Mouse (Mus musculus) hindbrain, embryonic 13.5 days (tissue): Measurements from ENCODE around the gene Slc6a8. TPM values are rescaled to one million over a fixed set of nuclear protein-coding genes. Genes with fewer than 3 reads are reported as not detected.

ENCODE experiments used
- ATAC-seq: fragments of 200-750 bp; cut with Nextera tagmentation; 2 replicates; pipeline ENCODE4 v1.8.0; 2017; ENCODE audit warnings: moderate TSS enrichment; ENCODE audit not compliant: low FRiP score
- H3K27ac ChIP-seq: fragments of 300-500 bp; sonication (generic); 2 replicates; pipeline ENCODE4 v1.5.1; 2015; ENCODE audit warnings: inconsistent platforms, mild to moderate bottlenecking, moderate library complexity
- H3K27me3 ChIP-seq: fragments of 300-500 bp; sonication (generic); 2 replicates; pipeline ENCODE4 v1.6.1; 2015; ENCODE audit warnings: mild to moderate bottlenecking, inconsistent platforms
- H3K36me3 ChIP-seq: fragments of 300-500 bp; sonication (generic); 2 replicates; pipeline ENCODE4 v1.6.1; 2015; ENCODE audit warnings: mild to moderate bottlenecking, inconsistent platforms
- H3K4me1 ChIP-seq: fragments of 300-500 bp; sonication (generic); replicated peaks from 2 replicates; pipeline ENCODE4 v1.6.1; 2015; ENCODE audit warnings: inconsistent platforms
- H3K4me2 ChIP-seq: fragments of 300-500 bp; sonication (generic); 2 replicates; pipeline ENCODE4 v1.6.1; 2015; ENCODE audit warnings: inconsistent platforms, mild to moderate bottlenecking, moderate library complexity
- H3K4me3 ChIP-seq: fragments of 300-500 bp; sonication (generic); 2 replicates; pipeline ENCODE4 v1.5.1; 2015; ENCODE audit warnings: mild to moderate bottlenecking, inconsistent platforms
- H3K9ac ChIP-seq: fragments of 300-500 bp; sonication (generic); 2 replicates; pipeline ENCODE4 v1.6.1; 2015; ENCODE audit warnings: mild to moderate bottlenecking, inconsistent platforms
- H3K9me3 ChIP-seq: fragments of 300-500 bp; sonication (generic); 2 replicates; pipeline ENCODE4 v1.6.1; 2016; ENCODE audit warnings: inconsistent platforms
- WGBS: fragments of 180-500 bp; shearing (Covaris S2); methylation state at CpG from one replicate; pipeline ENCODE4 v1.1.7; 2015; 5-methylcytosine and 5-hydroxymethylcytosine counted together
- polyA plus RNA-seq: library from polyadenylated mRNA; unstranded; fragments of >200 nt; fragmentation: Nextera tagmentation; extraction: Ambion mirVana; gene quantifications from 2 replicates; pipeline ENCODE4 v1.2.1, GENCODE M21; 2015

The Slc6a8 gene
- polyA plus RNA-seq, result 7.0 and 7.3 TPM in 2 replicates

GRCm38 (mm10) chrX:73672879-73673618, at the start of gene Slc6a8:
Gene Slc6a8, plus strand, starts transcription at chrX:73673150.
- peak within 1 kb of the TSS; percentile 69 for H3K4me2 ChIP-seq
- H3K4me3 ChIP-seq, result peak within 1 kb of the TSS; percentile 60
- no peaks in the 10 kb centered on the region for H3K27me3 ChIP-seq
- peak within 1 kb of the TSS; percentile 87 for H3K9ac ChIP-seq
- ATAC-seq, result peak; percentile 79
- H3K9me3 ChIP-seq, result no peaks in the 10 kb centered on the region
- H3K27ac ChIP-seq, result peak within 1 kb of the TSS; percentile 75
- WGBS, result 10% methylated on average over 19 of the region's 72 CpGs
- peaks cover 24% of the 10 kb centered on the region for H3K4me1 ChIP-seq
- H3K36me3 ChIP-seq, result peaks cover 13% of the 10 kb centered on the region

DNA sequence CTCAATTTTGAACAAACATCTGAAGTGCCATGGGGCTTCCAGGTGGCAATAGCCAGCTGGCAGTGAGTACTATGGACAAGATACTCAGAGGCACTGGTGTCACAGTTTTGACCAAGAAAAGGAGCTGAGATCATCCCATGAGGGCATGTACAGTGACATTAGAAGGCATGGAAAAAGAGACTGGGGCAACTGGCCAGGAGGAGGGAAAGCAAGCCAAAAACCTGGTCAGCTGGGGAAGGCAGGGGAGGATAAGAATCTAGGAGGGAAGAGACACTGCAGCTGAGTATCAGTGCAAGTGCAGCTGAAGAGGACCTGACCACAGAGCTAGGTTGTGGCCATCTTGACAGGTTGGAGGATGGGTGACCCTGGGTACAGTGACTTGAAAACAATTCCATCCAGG, 46.0 kb upstream of the Slc6a8 start:
- no peak overlapping the region for H3K27ac ChIP-seq
- no peak overlapping the region for H3K4me3 ChIP-seq
- no peak for ATAC-seq
- no peaks in the 10 kb centered on the region for H3K4me1 ChIP-seq
- no peak overlapping the region for H3K9ac ChIP-seq
- H3K27me3 ChIP-seq, result 0 out of 2 replicates have a peak, but pooled peaks cover 5% of the 10 kb centered on the region
- H3K9me3 ChIP-seq, result no peaks in the 10 kb centered on the region
- no peaks in the 10 kb centered on the region for H3K36me3 ChIP-seq
- H3K4me2 ChIP-seq, result no peak overlapping the region

DNA sequence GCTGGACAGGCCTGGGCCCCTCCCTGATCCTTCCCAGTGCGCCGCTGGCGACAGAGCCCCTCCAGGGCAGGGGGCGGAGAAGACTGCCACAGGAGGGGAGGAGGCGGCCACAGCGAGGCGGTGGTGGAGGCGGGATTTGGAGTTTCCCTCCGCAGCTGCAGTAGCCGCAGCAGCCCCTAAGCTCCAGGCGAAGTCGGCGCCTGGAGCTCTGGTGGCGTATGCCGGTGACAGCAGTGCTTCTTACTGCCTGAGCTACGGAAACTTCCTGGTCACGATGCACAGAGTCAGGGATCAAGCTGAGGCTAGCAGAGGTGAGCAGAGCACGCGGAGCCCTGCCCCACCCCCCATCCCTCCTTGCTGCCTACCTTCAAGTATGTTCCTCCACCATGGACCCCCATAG, 37.5 kb upstream of the Slc6a8 start:
- peak overlapping the region; percentile 19; the same call in 1 of the 2 replicates for H3K4me3 ChIP-seq

GRCm38 (mm10) chrX:73637415-73637814, 35.5 kb upstream of the Slc6a8 start:
- H3K4me1 ChIP-seq, result peaks cover 19% of the 10 kb centered on the region
- H3K4me2 ChIP-seq, result peak overlapping the region; percentile 61
- H3K9ac ChIP-seq, result peak overlapping the region; percentile 46; the same call in 1 of the 2 replicates
- ATAC-seq, result no peak; the same call in 1 of the 2 replicates
- 11% methylated on average over 16 of the region's 19 CpGs for WGBS
- H3K36me3 ChIP-seq, result no peaks in the 10 kb centered on the region
- H3K27ac ChIP-seq, result no peak overlapping the region
- no peaks in the 10 kb centered on the region for H3K9me3 ChIP-seq
- peak overlapping the region; percentile 37 for H3K4me3 ChIP-seq
- H3K27me3 ChIP-seq, result peaks cover 86% of the 10 kb centered on the region

More for the DNA sequence above, 37.5 kb upstream of the Slc6a8 start:
- Histone ChIP-seq H3K4me1 (peaks cover 19% of the 10 kb centered on the region), H3K9me3 (no peaks in the 10 kb centered on the region), H3K4me2 (peak overlapping the region; percentile 42), H3K9ac (no peak overlapping the region), H3K27me3 (peaks cover 74% of the 10 kb centered on the region), H3K27ac (no peak overlapping the region), H3K36me3 (no peaks in the 10 kb centered on the region)
- WGBS, result 13% methylated on average over 13 of the region's 19 CpGs
- no peak for ATAC-seq

- H3K9ac ChIP-seq, result peak within 1 kb of the TSS; percentile 43; the same call in 1 of the 2 replicates
- 17% methylated on average over 24 of the region's 28 CpGs for WGBS
- H3K27ac ChIP-seq, result no peak within 1 kb of the TSS
- no peaks in the 10 kb centered on the region for H3K36me3 ChIP-seq
- peaks cover 19% of the 10 kb centered on the region for H3K4me1 ChIP-seq
- H3K4me3 ChIP-seq, result peak within 1 kb of the TSS; percentile 33
- H3K9me3 ChIP-seq, result no peaks in the 10 kb centered on the region
- peak; percentile 73 for ATAC-seq
- peaks cover 77% of the 10 kb centered on the region for H3K27me3 ChIP-seq
- peak within 1 kb of the TSS; percentile 54 for H3K4me2 ChIP-seq
Observed at GRCm38 (mm10) chrX:73639255-73639675, 33.7 kb upstream of the Slc6a8 start, which contains the start of gene Dusp9. Gene Dusp9, plus strand, starts transcription at chrX:73639419.

DNA sequence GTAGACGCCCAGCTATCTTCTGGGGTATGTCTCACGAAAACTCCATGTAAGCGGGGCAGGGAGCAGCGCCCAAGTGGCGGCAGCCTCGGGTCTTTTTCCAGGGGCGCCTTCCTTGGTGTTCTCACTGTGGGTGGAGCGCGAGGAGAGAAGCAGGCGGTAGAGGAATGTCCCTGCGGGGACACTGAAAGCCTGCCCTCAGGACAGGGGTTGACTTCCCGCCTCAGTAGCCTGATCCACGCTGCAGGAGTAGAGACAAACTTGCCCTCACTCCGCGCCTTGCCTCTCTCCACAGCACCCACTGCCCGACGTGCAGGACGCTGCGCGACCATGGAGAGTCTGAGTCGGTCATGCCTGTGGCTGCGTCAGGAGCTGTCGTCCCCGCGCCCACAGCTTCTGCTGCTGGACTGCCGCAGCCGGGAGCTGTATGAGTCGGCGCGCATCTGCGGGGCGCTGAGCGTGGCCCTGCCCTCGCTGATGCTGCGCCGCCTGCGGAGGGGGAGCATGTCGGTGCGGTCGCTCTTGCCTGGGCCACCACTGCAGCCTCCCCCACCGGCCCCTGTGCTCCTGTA, 33.0 kb upstream of the Slc6a8 start:
- peaks cover 19% of the 10 kb centered on the region for H3K4me1 ChIP-seq
- 23% methylated on average over 40 of the region's 41 CpGs for WGBS
- peaks cover 70% of the 10 kb centered on the region for H3K27me3 ChIP-seq
- H3K9ac ChIP-seq, result peak overlapping the region; percentile 29; the same call in 1 of the 2 replicates
- no peaks in the 10 kb centered on the region for H3K9me3 ChIP-seq
- no peak overlapping the region for H3K27ac ChIP-seq
- peak; percentile 29; the same call in 1 of the 2 replicates for ATAC-seq
- no peaks in the 10 kb centered on the region for H3K36me3 ChIP-seq
- peak overlapping the region; percentile 33 for H3K4me3 ChIP-seq
- peak overlapping the region; percentile 54 for H3K4me2 ChIP-seq

- Histone ChIP-seq H3K36me3 (no peaks in the 10 kb centered on the region), H3K9me3 (no peaks in the 10 kb centered on the region), H3K27me3 (peaks cover 21% of the 10 kb centered on the region), H3K4me3 (no peak overlapping the region), H3K9ac (no peak overlapping the region), H3K27ac (no peak overlapping the region), H3K4me1 (peaks cover 2% of the 10 kb centered on the region; the same call in 1 of the 2 replicates), H3K4me2 (no peak overlapping the region)
- no peak for ATAC-seq
- 31% methylated on average over 4 of the region's 4 CpGs for WGBS
Observed at GRCm38 (mm10) chrX:73645121-73645520, 27.8 kb upstream of the Slc6a8 start.

- Histone ChIP-seq H3K4me3 (no peak overlapping the region), H3K36me3 (no peaks in the 10 kb centered on the region; the same call in 1 of the 2 replicates)
Observed at GRCm38 (mm10) chrX:73650869-73651268, 22.1 kb upstream of the Slc6a8 start.

GRCm38 (mm10) chrX:73653392-73653791, 19.6 kb upstream of the Slc6a8 start:
- peaks cover 6% of the 10 kb centered on the region for H3K4me1 ChIP-seq
- WGBS, result 90% methylated on average over 6 of the region's 6 CpGs

More at GRCm38 (mm10) chrX:73650869-73651268, 22.1 kb upstream of the Slc6a8 start:
- 67% methylated on average over 3 of the region's 3 CpGs for WGBS
- Histone ChIP-seq H3K27ac (no peak overlapping the region), H3K9me3 (no peaks in the 10 kb centered on the region), H3K4me1 (no peaks in the 10 kb centered on the region), H3K9ac (no peak overlapping the region), H3K27me3 (no peaks in the 10 kb centered on the region), H3K4me2 (no peak overlapping the region)
- no peak for ATAC-seq

GRCm38 (mm10) chrX:73654177-73654576, 18.8 kb upstream of the Slc6a8 start:
- H3K9ac ChIP-seq, result no peak overlapping the region
- peak; percentile 55; the same call in 1 of the 2 replicates for ATAC-seq
- H3K4me1 ChIP-seq, result peaks cover 10% of the 10 kb centered on the region
- no peak overlapping the region for H3K4me3 ChIP-seq
- H3K27me3 ChIP-seq, result no peaks in the 10 kb centered on the region
- H3K27ac ChIP-seq, result no peak overlapping the region
- no peaks in the 10 kb centered on the region for H3K9me3 ChIP-seq
- WGBS, result 11% methylated on average over 6 of the region's 6 CpGs
- H3K36me3 ChIP-seq, result peaks cover 6% of the 10 kb centered on the region; the same call in 1 of the 2 replicates
- no peak overlapping the region for H3K4me2 ChIP-seq

More at GRCm38 (mm10) chrX:73653392-73653791, 19.6 kb upstream of the Slc6a8 start:
- Histone ChIP-seq H3K27ac (no peak overlapping the region), H3K4me2 (no peak overlapping the region), H3K36me3 (peaks cover 6% of the 10 kb centered on the region; the same call in 1 of the 2 replicates), H3K9ac (no peak overlapping the region), H3K4me3 (no peak overlapping the region), H3K27me3 (no peaks in the 10 kb centered on the region), H3K9me3 (no peaks in the 10 kb centered on the region)
- no peak for ATAC-seq

DNA sequence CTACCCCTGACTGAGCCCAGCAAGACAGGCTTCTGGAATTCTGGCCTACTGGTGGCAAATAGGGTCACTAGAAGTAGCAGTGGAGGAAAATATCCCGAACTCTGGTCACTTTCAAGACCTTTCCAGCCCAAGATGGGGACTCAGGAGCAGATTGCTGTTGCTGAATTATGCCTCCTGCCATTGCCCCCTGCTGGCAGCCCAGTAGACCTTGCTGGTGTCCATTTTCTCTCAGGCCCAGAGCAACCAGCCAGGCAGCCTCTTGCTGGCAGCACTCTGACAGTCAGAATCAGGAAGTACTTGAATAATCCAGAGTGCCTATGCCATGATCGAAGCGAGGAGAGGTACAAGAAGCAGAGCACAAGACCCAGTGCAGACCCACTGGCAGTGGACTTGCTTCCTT, 17.4 kb upstream of the Slc6a8 start:
- no peaks in the 10 kb centered on the region for H3K9me3 ChIP-seq
- ATAC-seq, result no peak
- H3K4me2 ChIP-seq, result no peak overlapping the region
- no peak overlapping the region for H3K9ac ChIP-seq
- peaks cover 6% of the 10 kb centered on the region; the same call in 1 of the 2 replicates for H3K36me3 ChIP-seq
- no peak overlapping the region for H3K4me3 ChIP-seq
- 78% methylated on average over 3 of the region's 3 CpGs for WGBS
- H3K4me1 ChIP-seq, result peaks cover 13% of the 10 kb centered on the region
- no peak overlapping the region for H3K27ac ChIP-seq
- H3K27me3 ChIP-seq, result no peaks in the 10 kb centered on the region

GRCm38 (mm10) chrX:73658391-73658790, 14.6 kb upstream of the Slc6a8 start:
- 0 out of 2 replicates have a peak overlapping the region, but pooled peaks have one; percentile 75 for H3K9ac ChIP-seq
- H3K4me1 ChIP-seq, result peaks cover 14% of the 10 kb centered on the region
- WGBS, result 24% methylated on average over 7 of the region's 7 CpGs
- H3K27ac ChIP-seq, result no peak overlapping the region
- H3K27me3 ChIP-seq, result no peaks in the 10 kb centered on the region
- ATAC-seq, result no peak
- H3K4me3 ChIP-seq, result peak overlapping the region; percentile 53
- peak overlapping the region; percentile 58 for H3K4me2 ChIP-seq
- no peaks in the 10 kb centered on the region for H3K9me3 ChIP-seq
- H3K36me3 ChIP-seq, result peaks cover 6% of the 10 kb centered on the region; the same call in 1 of the 2 replicates
